Mouse (Mus musculus) lung, postnatal 0 days (tissue): ENCODE data around the gene Nek8.

Source experiments
- CTCF ChIP-seq: IDR thresholded peaks from 2 replicates; pipeline ENCODE4 v1.5.1; 2016; ENCODE audit warnings: antibody characterized with exemption, mild to moderate bottlenecking
- EP300 ChIP-seq: IDR thresholded peaks from 2 replicates; pipeline ENCODE4 v1.6.1; 2016; ENCODE audit warnings: antibody characterized with exemption, mild to moderate bottlenecking, control low read depth

GRCm38 (mm10) chr11:78223586-78223985 is 47.1 kb upstream of the Nek8 start:
- TF ChIP-seq EP300 (no peak), CTCF (no peak)
